Mouse (Mus musculus): Measurements from ENCODE around the gene Npr3. TPM values are rescaled to one million over a fixed set of nuclear protein-coding genes. Genes with fewer than 3 reads are reported as not detected.

Npr3 gene
- polyA plus RNA-seq (2015; fragmentation: Nextera tagmentation; extraction: Ambion mirVana) = 0.87 and 1.1 TPM in 2 replicates

- Histone ChIP-seq H3K4me1 (peaks cover 52% of the 10 kb centered on the region), H3K4me3 (peak within 1 kb of the TSS; percentile 51), H3K9me3 (no peaks in the 10 kb centered on the region), H3K27me3 (replicated peaks) (peaks cover 66% of the 10 kb centered on the region), H3K36me3 (replicated peaks) (no peaks in the 10 kb centered on the region), H3K9ac (no peak within 1 kb of the TSS), H3K27ac (no peak within 1 kb of the TSS), H3K4me2 (peak within 1 kb of the TSS; percentile 93)
- WGBS = under 1% methylated on average over 40 of the region's 42 CpGs
- no peak for ATAC-seq (replicated peaks)
These were observed at the start of gene Npr3 for GRCm38 (mm10) chr15:11906571-11907531. TSS of gene Npr3 (minus strand) at chr15:11907287.

- Histone ChIP-seq H3K4me3 (no peak overlapping the region), H3K4me2 (no peak overlapping the region), H3K9ac (no peak overlapping the region), H3K36me3 (replicated peaks) (no peaks in the 10 kb centered on the region), H3K9me3 (no peaks in the 10 kb centered on the region), H3K27me3 (replicated peaks) (no peaks in the 10 kb centered on the region), H3K4me1 (no peaks in the 10 kb centered on the region), H3K27ac (no peak overlapping the region)
- no peak for ATAC-seq (replicated peaks)
- WGBS = 93% methylated on average over 7 of the region's 7 CpGs
These were observed 49.0 kb upstream of the Npr3 start for GRCm38 (mm10) chr15:11956129-11956528.

- 52% methylated on average over 4 of the region's 4 CpGs for WGBS
- Histone ChIP-seq H3K27ac (no peak overlapping the region), H3K27me3 (replicated peaks) (no peaks in the 10 kb centered on the region), H3K4me2 (no peak overlapping the region), H3K4me1 (no peaks in the 10 kb centered on the region), H3K36me3 (replicated peaks) (no peaks in the 10 kb centered on the region), H3K4me3 (no peak overlapping the region), H3K9ac (no peak overlapping the region), H3K9me3 (no peaks in the 10 kb centered on the region)
- ATAC-seq (replicated peaks) = no peak
These were observed 47.1 kb upstream of the Npr3 start for GRCm38 (mm10) chr15:11954190-11954589.

- 80% methylated on average over 3 of the region's 3 CpGs for WGBS
These were observed 45.1 kb upstream of the Npr3 start for GRCm38 (mm10) chr15:11952159-11952558.

GRCm38 (mm10) chr15:11951181-11951580, 44.1 kb upstream of the Npr3 start:
- no peak for ATAC-seq (replicated peaks)
- 94% methylated on average over 7 of the region's 7 CpGs for WGBS

More at GRCm38 (mm10) chr15:11952159-11952558, 45.1 kb upstream of the Npr3 start:
- no peak for ATAC-seq (replicated peaks)
- Histone ChIP-seq H3K4me3 (no peak overlapping the region), H3K27me3 (replicated peaks) (no peaks in the 10 kb centered on the region), H3K9me3 (no peaks in the 10 kb centered on the region), H3K9ac (no peak overlapping the region), H3K36me3 (replicated peaks) (no peaks in the 10 kb centered on the region), H3K4me1 (no peaks in the 10 kb centered on the region), H3K27ac (no peak overlapping the region), H3K4me2 (no peak overlapping the region)

GRCm38 (mm10) chr15:11950144-11950543, 43.1 kb upstream of the Npr3 start:
- Histone ChIP-seq H3K36me3 (replicated peaks) (no peaks in the 10 kb centered on the region), H3K27me3 (replicated peaks) (no peaks in the 10 kb centered on the region), H3K4me3 (no peak overlapping the region), H3K4me2 (no peak overlapping the region), H3K9me3 (no peaks in the 10 kb centered on the region), H3K4me1 (no peaks in the 10 kb centered on the region), H3K27ac (no peak overlapping the region), H3K9ac (no peak overlapping the region)
- ATAC-seq (replicated peaks) = no peak
- 90% methylated on average over 10 of the region's 10 CpGs for WGBS

More at GRCm38 (mm10) chr15:11951181-11951580, 44.1 kb upstream of the Npr3 start:
- no peak overlapping the region for H3K27ac ChIP-seq
- no peaks in the 10 kb centered on the region for H3K9me3 ChIP-seq
- no peak overlapping the region for H3K9ac ChIP-seq
- no peaks in the 10 kb centered on the region for H3K36me3 ChIP-seq (replicated peaks)
- no peaks in the 10 kb centered on the region for H3K4me1 ChIP-seq
- H3K27me3 ChIP-seq (replicated peaks) = no peaks in the 10 kb centered on the region
- H3K4me3 ChIP-seq = no peak overlapping the region
- H3K4me2 ChIP-seq = no peak overlapping the region

GRCm38 (mm10) chr15:11949490-11949889, 42.4 kb upstream of the Npr3 start:
- H3K4me2 ChIP-seq = no peak overlapping the region
- WGBS = 91% methylated on average over 3 of the region's 3 CpGs
- H3K27ac ChIP-seq = no peak overlapping the region
- no peaks in the 10 kb centered on the region for H3K9me3 ChIP-seq
- no peak overlapping the region for H3K4me3 ChIP-seq
- H3K4me1 ChIP-seq = no peaks in the 10 kb centered on the region
- no peaks in the 10 kb centered on the region for H3K27me3 ChIP-seq (replicated peaks)
- H3K9ac ChIP-seq = no peak overlapping the region
- no peak for ATAC-seq (replicated peaks)
- H3K36me3 ChIP-seq (replicated peaks) = no peaks in the 10 kb centered on the region

- H3K27me3 ChIP-seq (replicated peaks) = no peaks in the 10 kb centered on the region
- no peaks in the 10 kb centered on the region for H3K36me3 ChIP-seq (replicated peaks)
- no peaks in the 10 kb centered on the region for H3K4me1 ChIP-seq
- ATAC-seq (replicated peaks) = no peak
- no peak overlapping the region for H3K4me3 ChIP-seq
- WGBS = 46% methylated on average over 5 of the region's 5 CpGs
- H3K9me3 ChIP-seq = no peaks in the 10 kb centered on the region
- H3K27ac ChIP-seq = no peak overlapping the region
- H3K4me2 ChIP-seq = no peak overlapping the region
- H3K9ac ChIP-seq = no peak overlapping the region
These were observed 33.8 kb upstream of the Npr3 start for GRCm38 (mm10) chr15:11940855-11941254.

- no peaks in the 10 kb centered on the region for H3K4me1 ChIP-seq
- H3K9me3 ChIP-seq = no peaks in the 10 kb centered on the region
- H3K27me3 ChIP-seq (replicated peaks) = no peaks in the 10 kb centered on the region
- no peaks in the 10 kb centered on the region for H3K36me3 ChIP-seq (replicated peaks)
- H3K9ac ChIP-seq = no peak overlapping the region
- 82% methylated on average over 3 of the region's 3 CpGs for WGBS
- H3K4me3 ChIP-seq = no peak overlapping the region
- H3K4me2 ChIP-seq = no peak overlapping the region
- no peak for ATAC-seq (replicated peaks)
- no peak overlapping the region for H3K27ac ChIP-seq
These were observed 20.7 kb upstream of the Npr3 start for GRCm38 (mm10) chr15:11927742-11928141.

GRCm38 (mm10) chr15:11914101-11914500, 7.0 kb upstream of the Npr3 start:
- H3K27me3 ChIP-seq (replicated peaks) = peaks cover 1% of the 10 kb centered on the region
- no peak overlapping the region for H3K9ac ChIP-seq
- no peaks in the 10 kb centered on the region for H3K9me3 ChIP-seq
- H3K27ac ChIP-seq = no peak overlapping the region
- H3K4me2 ChIP-seq = no peak overlapping the region
- ATAC-seq (replicated peaks) = no peak
- H3K4me1 ChIP-seq = no peaks in the 10 kb centered on the region
- WGBS = 89% methylated on average over 9 of the region's 9 CpGs
- H3K4me3 ChIP-seq = no peak overlapping the region
- H3K36me3 ChIP-seq (replicated peaks) = no peaks in the 10 kb centered on the region

GRCm38 (mm10) chr15:11909875-11910274, 2.8 kb upstream of the Npr3 start:
- peaks cover 32% of the 10 kb centered on the region for H3K4me1 ChIP-seq
- H3K27ac ChIP-seq = no peak overlapping the region
- no peaks in the 10 kb centered on the region for H3K36me3 ChIP-seq (replicated peaks)
- no peak overlapping the region for H3K4me3 ChIP-seq
- no peaks in the 10 kb centered on the region for H3K9me3 ChIP-seq
- 38% methylated on average over 6 of the region's 6 CpGs for WGBS
- H3K9ac ChIP-seq = no peak overlapping the region
- no peak for ATAC-seq (replicated peaks)
- peaks cover 36% of the 10 kb centered on the region for H3K27me3 ChIP-seq (replicated peaks)
- H3K4me2 ChIP-seq = no peak overlapping the region

GRCm38 (mm10) chr15:11908166-11908565, 1.1 kb upstream of the Npr3 start:
- no peak for ATAC-seq (replicated peaks)
- H3K27me3 ChIP-seq (replicated peaks) = peaks cover 53% of the 10 kb centered on the region

More at GRCm38 (mm10) chr15:11908166-11908565, 1.1 kb upstream of the Npr3 start:
- H3K4me2 ChIP-seq = peak overlapping the region; percentile 35
- H3K27ac ChIP-seq = no peak overlapping the region
- H3K4me3 ChIP-seq = 0 out of 2 replicates have a peak overlapping the region, but pooled peaks have one; percentile 3
- no peak overlapping the region for H3K9ac ChIP-seq
- H3K9me3 ChIP-seq = no peaks in the 10 kb centered on the region
- whole genome bisulfite sequencing = 6% methylated on average over 11 of the region's 11 CpGs
- H3K4me1 ChIP-seq = peaks cover 49% of the 10 kb centered on the region
- H3K36me3 ChIP-seq (replicated peaks) = no peaks in the 10 kb centered on the region

All from midbrain, embryonic 15.5 days (tissue).